Mouse (Mus musculus): ENCODE measurements around the gene Spats2.
A peak's percentile ranks its signal among the peaks of the same experiment; 100 is the strongest.

Gene Spats2

GRCm38 (mm10) chr15:99097840-99098492 lies 27.8 kb upstream of the Spats2 start:
- peak; percentile 29 for DNase-seq (ENCODE audit: low spot score)

GRCm38 (mm10) chr15:99098493-99098861 lies 27.2 kb upstream of the Spats2 start:
- no peak for DNase-seq (ENCODE audit: low spot score)

- peak; percentile 65 for DNase-seq (ENCODE audit: low spot score)
Measured at GRCm38 (mm10) chr15:99099139-99099556, 26.6 kb upstream of the Spats2 start.

- DNase-seq (ENCODE audit: low spot score), result no peak
Measured at GRCm38 (mm10) chr15:99099984-99100383, 25.7 kb upstream of the Spats2 start.

GRCm38 (mm10) chr15:99105238-99105637 lies 20.5 kb upstream of the Spats2 start:
- DNase-seq (ENCODE audit: low spot score), result no peak

GRCm38 (mm10) chr15:99107866-99108265 lies 17.9 kb upstream of the Spats2 start:
- DNase-seq (ENCODE audit: low spot score), result no peak

GRCm38 (mm10) chr15:99111139-99111538 lies 14.6 kb upstream of the Spats2 start:
- DNase-seq (ENCODE audit: low spot score), result no peak

GRCm38 (mm10) chr15:99111809-99112208 lies 13.9 kb upstream of the Spats2 start:
- no peak for DNase-seq (ENCODE audit: low spot score)

- no peak for DNase-seq (ENCODE audit: low spot score)
Measured at GRCm38 (mm10) chr15:99112843-99113395, 12.8 kb upstream of the Spats2 start.

- DNase-seq (ENCODE audit: low spot score), result no peak
Measured at GRCm38 (mm10) chr15:99113396-99113975, 12.2 kb upstream of the Spats2 start.

- no peak for DNase-seq (ENCODE audit: low spot score)
Measured at GRCm38 (mm10) chr15:99114312-99115064, 11.2 kb upstream of the Spats2 start.

GRCm38 (mm10) chr15:99115065-99115423 lies 10.7 kb upstream of the Spats2 start:
- no peak for DNase-seq (ENCODE audit: low spot score)

- DNase-seq (ENCODE audit: low spot score), result no peak
Measured at GRCm38 (mm10) chr15:99116539-99116938, 9.2 kb upstream of the Spats2 start.

GRCm38 (mm10) chr15:99120814-99121213 lies 4.9 kb upstream of the Spats2 start:
- no peak for DNase-seq (ENCODE audit: low spot score)

- no peak for DNase-seq (ENCODE audit: low spot score)
Measured at GRCm38 (mm10) chr15:99122642-99123041, 3.1 kb upstream of the Spats2 start.

GRCm38 (mm10) chr15:99126081-99126815 lies 532 bp downstream of the Spats2 start:
- DNase-seq (ENCODE audit: low spot score), result peak; percentile 89

- DNase-seq (ENCODE audit: low spot score), result no peak
Measured at GRCm38 (mm10) chr15:99126816-99127365, 1.2 kb downstream of the Spats2 start.

GRCm38 (mm10) chr15:99127851-99128522 lies 2.3 kb downstream of the Spats2 start:
- DNase-seq (ENCODE audit: low spot score), result no peak

- DNase-seq (ENCODE audit: low spot score), result no peak
Measured at GRCm38 (mm10) chr15:99129441-99129840, 3.7 kb downstream of the Spats2 start.

- no peak for DNase-seq (ENCODE audit: low spot score)
Measured at GRCm38 (mm10) chr15:99129956-99130910, 4.5 kb downstream of the Spats2 start.

All from urinary bladder, postnatal 14 days (tissue).